Mouse (Mus musculus): Measurements from ENCODE around the gene Anks1b.

- TF ChIP-seq CTCF (IDR thresholded peaks at IDR 0.05; ENCODE audit: control insufficient read depth, insufficient read depth, insufficient replicate concordance, low read depth, low read length) (no peak), POLR2A (IDR thresholded peaks at IDR 0.05; ENCODE audit: control insufficient read depth, low read depth, low read length) (no peak)
These were observed 1100.8 kb downstream of the Anks1b start for GRCm38 (mm10) chr10:90974084-90974483.

Data from testis, adult 2 months (tissue).